Mouse (Mus musculus) bone marrow, adult 2 months (tissue): Measurements from ENCODE around the gene Fgfr2.

Source experiments
- CTCF ChIP-seq: fragments of 200-500 bp; IDR thresholded peaks from 2 replicates; pipeline ENCODE4 v1.5.1; 2011; ENCODE audit warnings: low read length, control low read depth; ENCODE audit not compliant: control insufficient read depth, insufficient read depth
- POLR2A ChIP-seq: fragments of 200-500 bp; IDR thresholded peaks from 2 replicates; pipeline ENCODE4 v1.6.1; 2011; ENCODE audit warnings: low read depth, mild to moderate bottlenecking, control low read depth, low read length, borderline replicate concordance; ENCODE audit not compliant: control insufficient read depth

DNA sequence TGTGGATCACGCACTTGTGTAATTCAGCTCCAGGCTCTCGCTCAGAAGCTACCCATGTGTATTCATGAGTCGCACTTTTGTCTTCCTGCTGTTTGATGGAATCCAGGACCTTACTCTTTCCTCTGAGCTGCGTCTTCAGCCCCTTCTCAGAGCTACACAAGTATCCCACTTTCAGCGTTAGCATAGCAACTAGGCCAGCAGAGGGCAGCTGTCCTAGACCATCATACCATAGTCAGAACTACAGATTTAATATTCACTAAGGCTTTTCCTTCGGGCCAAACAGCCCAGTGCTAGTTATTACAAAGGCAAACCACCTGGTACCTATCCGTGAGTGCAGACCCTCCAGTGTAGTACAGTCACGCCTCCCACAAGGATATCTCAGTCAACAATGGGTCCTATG is 1826.0 kb downstream of the Fgfr2 start:
- no peak for TF ChIP-seq CTCF
- no peak for TF ChIP-seq POLR2A
